Mouse (Mus musculus): ENCODE results near the gene Fam107b. TPM values are rescaled to one million over a fixed set of nuclear protein-coding genes. Genes with fewer than 3 reads are reported as not detected.
A peak's percentile ranks its signal among the peaks of the same experiment; 100 is the strongest.

The Fam107b gene
- polyA plus RNA-seq, 1 experiment from 2014 or later = 36.0 TPM

DNA sequence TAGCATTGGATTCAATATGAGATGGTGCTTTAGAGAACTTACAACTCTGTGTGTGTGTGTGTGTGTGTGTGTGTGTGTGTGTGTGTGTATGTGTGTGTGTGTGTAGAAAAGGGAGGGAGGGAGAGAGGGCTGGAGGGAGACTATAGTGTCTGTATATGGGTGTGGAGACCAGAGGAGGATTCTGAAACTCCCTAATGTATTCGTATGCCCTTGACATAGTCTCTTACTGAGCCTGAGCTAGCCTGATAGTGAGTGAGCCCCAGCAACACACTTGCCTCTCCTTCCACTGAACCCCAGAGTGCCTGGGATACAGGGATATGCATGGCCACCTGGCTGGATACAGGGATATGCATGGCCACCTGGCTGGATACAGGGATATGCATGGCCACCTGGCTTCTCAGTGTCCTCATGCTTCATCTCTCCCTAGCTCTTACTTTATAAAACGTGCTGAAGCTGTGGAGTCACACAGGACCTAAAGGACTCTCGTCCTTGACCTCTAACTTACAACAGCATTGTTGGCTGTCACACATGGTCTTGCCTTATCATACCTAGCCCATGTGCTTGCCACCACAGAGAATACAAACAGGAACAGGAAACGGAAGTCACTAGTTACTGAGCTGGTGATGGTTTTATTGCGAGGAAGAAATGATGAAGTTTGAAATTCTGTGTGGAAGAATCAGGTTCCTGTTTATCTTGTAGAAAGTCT, 157.1 kb downstream of the Fam107b start:
- peak; percentile 48 for ATAC-seq (replicated peaks; ENCODE audit: low FRiP score)
- DNase-seq (ENCODE audit: low spot score) = no peak
- H3K4me1 ChIP-seq (replicated peaks; ENCODE audit: control insufficient read depth, insufficient read depth, low read length) = peaks cover 30% of the 10 kb centered on the region
- 0 out of 2 replicates have a peak overlapping the region, but pooled peaks have one; percentile 22 for H3K27ac ChIP-seq (ENCODE audit: low read depth, low read length)
- H3K4me2 ChIP-seq = no peak overlapping the region
- no peaks in the 10 kb centered on the region for H3K9me3 ChIP-seq (ENCODE audit: control insufficient read depth, low read length)
- no peaks in the 10 kb centered on the region for H3K27me3 ChIP-seq (replicated peaks; ENCODE audit: control insufficient read depth, insufficient read depth, low read length)
- 43% methylated on average over 5 of the region's 5 CpGs for WGBS
- no peak overlapping the region for H3K4me3 ChIP-seq (ENCODE audit: low read depth, low read length)
- H3K9ac ChIP-seq (ENCODE audit: low read depth, low read length) = no peak overlapping the region
- H3K36me3 ChIP-seq (ENCODE audit: control insufficient read depth, insufficient read depth, low read length) = no peaks in the 10 kb centered on the region

DNA sequence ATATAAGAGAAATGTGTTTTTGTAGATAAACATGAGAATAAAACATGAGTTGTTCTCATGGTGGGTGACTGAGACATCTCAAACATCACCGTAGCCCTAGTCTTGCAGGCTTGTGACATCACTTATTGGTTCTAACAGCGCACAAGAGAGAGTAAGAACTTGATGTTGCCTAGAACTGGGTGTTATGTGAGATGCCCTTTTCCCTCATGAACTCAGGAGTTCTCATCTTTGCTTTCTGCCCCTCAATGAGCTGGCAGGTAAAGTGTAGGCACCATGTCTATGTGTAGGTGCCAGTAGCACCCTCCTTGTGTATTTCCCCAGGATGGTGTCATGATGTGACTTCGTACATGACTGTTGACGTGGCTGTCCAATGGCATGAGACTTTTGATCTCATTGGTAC, 157.8 kb downstream of the Fam107b start:
- ATAC-seq (replicated peaks; ENCODE audit: low FRiP score) = no peak
- Histone ChIP-seq H3K27ac (ENCODE audit: low read depth, low read length) (no peak overlapping the region), H3K4me3 (ENCODE audit: low read depth, low read length) (no peak overlapping the region), H3K9ac (ENCODE audit: low read depth, low read length) (no peak overlapping the region), H3K27me3 (replicated peaks; ENCODE audit: control insufficient read depth, insufficient read depth, low read length) (no peaks in the 10 kb centered on the region), H3K9me3 (ENCODE audit: control insufficient read depth, low read length) (no peaks in the 10 kb centered on the region), H3K4me2 (no peak overlapping the region), H3K4me1 (replicated peaks; ENCODE audit: control insufficient read depth, insufficient read depth, low read length) (peaks cover 30% of the 10 kb centered on the region), H3K36me3 (ENCODE audit: control insufficient read depth, insufficient read depth, low read length) (no peaks in the 10 kb centered on the region)
- WGBS = 82% methylated on average over 4 of the region's 4 CpGs
- no peak for DNase-seq (ENCODE audit: low spot score)

DNA sequence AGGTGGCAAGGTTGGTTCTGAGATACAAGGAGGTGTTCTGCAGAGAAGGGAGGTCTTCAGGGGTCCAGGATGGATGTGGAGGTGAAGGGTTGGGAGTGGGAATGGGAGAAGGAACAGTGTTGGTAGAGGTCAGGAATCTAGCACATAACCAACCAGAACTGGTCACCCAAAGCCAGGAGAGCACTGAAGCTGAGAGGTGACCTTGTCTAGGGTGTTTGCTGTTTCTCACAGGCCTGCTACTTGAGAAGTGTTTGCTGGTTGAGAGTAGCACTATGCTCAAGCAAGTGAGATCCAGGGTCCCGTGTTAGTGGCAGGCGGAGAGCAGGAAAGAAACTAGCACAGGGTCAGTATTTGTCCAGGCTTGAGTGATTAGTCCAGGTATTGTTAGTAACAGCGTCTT, 159.3 kb downstream of the Fam107b start:
- no peak overlapping the region for H3K27ac ChIP-seq (ENCODE audit: low read depth, low read length)
- no peak for DNase-seq (ENCODE audit: low spot score)
- WGBS = 80% methylated on average over 3 of the region's 3 CpGs

DNA sequence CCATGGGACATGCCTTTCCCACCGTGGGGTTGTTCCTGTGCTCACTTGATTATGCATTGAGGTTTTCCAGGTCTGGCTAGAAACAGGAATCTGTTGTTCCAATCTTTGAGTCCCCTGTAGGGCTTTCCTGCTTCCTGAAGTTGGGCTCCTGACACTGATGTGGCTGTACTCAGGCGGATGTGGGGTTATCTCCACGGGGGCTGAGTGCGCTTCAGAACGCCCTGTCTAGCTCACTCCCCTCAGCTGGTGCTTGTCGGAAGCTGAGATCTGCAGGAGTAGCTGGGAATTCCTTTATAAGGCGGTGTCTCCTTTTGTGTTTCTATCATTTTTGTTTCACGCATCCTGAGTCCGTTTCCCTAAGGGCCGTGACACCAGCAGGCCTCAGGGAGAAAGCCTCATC, 160.5 kb downstream of the Fam107b start:
- H3K36me3 ChIP-seq (ENCODE audit: control insufficient read depth, insufficient read depth, low read length) = no peaks in the 10 kb centered on the region
- H3K9me3 ChIP-seq (ENCODE audit: control insufficient read depth, low read length) = no peaks in the 10 kb centered on the region
- H3K27ac ChIP-seq (ENCODE audit: low read depth, low read length) = no peak overlapping the region
- DNase-seq (ENCODE audit: low spot score) (no peak), ATAC-seq (replicated peaks; ENCODE audit: low FRiP score) (peak; percentile 57; the same call in 1 of the 2 replicates)
- no peaks in the 10 kb centered on the region for H3K27me3 ChIP-seq (replicated peaks; ENCODE audit: control insufficient read depth, insufficient read depth, low read length)
- H3K4me2 ChIP-seq = peak overlapping the region; percentile 19
- no peak overlapping the region for H3K9ac ChIP-seq (ENCODE audit: low read depth, low read length)
- 36% methylated on average over 10 of the region's 10 CpGs for WGBS
- H3K4me1 ChIP-seq (replicated peaks; ENCODE audit: control insufficient read depth, insufficient read depth, low read length) = peaks cover 30% of the 10 kb centered on the region
- H3K4me3 ChIP-seq (ENCODE audit: low read depth, low read length) = no peak overlapping the region

More for the DNA sequence above, 159.3 kb downstream of the Fam107b start:
- Histone ChIP-seq H3K9me3 (ENCODE audit: control insufficient read depth, low read length) (no peaks in the 10 kb centered on the region), H3K4me1 (replicated peaks; ENCODE audit: control insufficient read depth, insufficient read depth, low read length) (peaks cover 30% of the 10 kb centered on the region), H3K4me2 (no peak overlapping the region), H3K4me3 (ENCODE audit: low read depth, low read length) (no peak overlapping the region), H3K36me3 (ENCODE audit: control insufficient read depth, insufficient read depth, low read length) (no peaks in the 10 kb centered on the region), H3K9ac (ENCODE audit: low read depth, low read length) (no peak overlapping the region), H3K27me3 (replicated peaks; ENCODE audit: control insufficient read depth, insufficient read depth, low read length) (no peaks in the 10 kb centered on the region)
- no peak for ATAC-seq (replicated peaks; ENCODE audit: low FRiP score)

DNA sequence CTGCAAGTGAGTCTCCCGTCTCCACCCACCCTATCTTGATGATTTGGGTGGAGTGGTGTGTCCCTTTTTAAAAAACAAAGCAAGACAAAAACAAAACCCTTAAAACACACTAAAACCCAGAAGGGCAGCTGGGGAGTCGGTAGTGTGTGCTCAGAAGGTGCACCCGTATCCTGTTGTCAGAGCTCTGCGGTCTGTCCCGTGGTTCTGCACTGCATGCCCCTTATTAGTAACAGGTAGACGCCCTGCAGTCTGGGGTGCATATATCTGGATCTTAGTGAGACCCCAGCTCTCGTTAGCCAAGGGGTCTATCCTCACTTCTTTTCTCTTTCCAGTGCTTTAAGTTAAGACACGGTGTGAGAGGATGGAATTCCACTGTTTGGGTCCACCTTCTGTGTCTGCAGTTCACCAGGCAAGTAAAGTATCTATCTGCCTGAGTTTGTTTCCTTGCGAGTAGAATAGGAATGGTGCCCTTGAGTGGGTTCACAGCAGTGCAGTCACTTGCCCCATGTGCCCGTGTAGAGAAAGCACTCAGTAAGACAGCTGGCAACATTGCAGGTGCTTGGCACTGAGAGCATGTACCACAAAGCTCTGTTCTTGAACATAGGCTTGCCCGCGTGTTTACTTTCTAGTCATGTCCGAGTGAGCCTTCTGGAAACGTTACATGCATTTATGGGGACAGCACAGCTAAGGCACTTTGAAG, 161.2 kb downstream of the Fam107b start:
- Histone ChIP-seq H3K9ac (ENCODE audit: low read depth, low read length) (no peak overlapping the region), H3K9me3 (ENCODE audit: control insufficient read depth, low read length) (no peaks in the 10 kb centered on the region), H3K4me2 (peak overlapping the region; percentile 19), H3K27me3 (replicated peaks; ENCODE audit: control insufficient read depth, insufficient read depth, low read length) (no peaks in the 10 kb centered on the region), H3K27ac (ENCODE audit: low read depth, low read length) (no peak overlapping the region), H3K36me3 (ENCODE audit: control insufficient read depth, insufficient read depth, low read length) (no peaks in the 10 kb centered on the region), H3K4me3 (ENCODE audit: low read depth, low read length) (no peak overlapping the region), H3K4me1 (replicated peaks; ENCODE audit: control insufficient read depth, insufficient read depth, low read length) (peaks cover 28% of the 10 kb centered on the region)
- 74% methylated on average over 14 of the region's 14 CpGs for WGBS
- no peak for DNase-seq (ENCODE audit: low spot score)
- ATAC-seq (replicated peaks; ENCODE audit: low FRiP score) = no peak

DNA sequence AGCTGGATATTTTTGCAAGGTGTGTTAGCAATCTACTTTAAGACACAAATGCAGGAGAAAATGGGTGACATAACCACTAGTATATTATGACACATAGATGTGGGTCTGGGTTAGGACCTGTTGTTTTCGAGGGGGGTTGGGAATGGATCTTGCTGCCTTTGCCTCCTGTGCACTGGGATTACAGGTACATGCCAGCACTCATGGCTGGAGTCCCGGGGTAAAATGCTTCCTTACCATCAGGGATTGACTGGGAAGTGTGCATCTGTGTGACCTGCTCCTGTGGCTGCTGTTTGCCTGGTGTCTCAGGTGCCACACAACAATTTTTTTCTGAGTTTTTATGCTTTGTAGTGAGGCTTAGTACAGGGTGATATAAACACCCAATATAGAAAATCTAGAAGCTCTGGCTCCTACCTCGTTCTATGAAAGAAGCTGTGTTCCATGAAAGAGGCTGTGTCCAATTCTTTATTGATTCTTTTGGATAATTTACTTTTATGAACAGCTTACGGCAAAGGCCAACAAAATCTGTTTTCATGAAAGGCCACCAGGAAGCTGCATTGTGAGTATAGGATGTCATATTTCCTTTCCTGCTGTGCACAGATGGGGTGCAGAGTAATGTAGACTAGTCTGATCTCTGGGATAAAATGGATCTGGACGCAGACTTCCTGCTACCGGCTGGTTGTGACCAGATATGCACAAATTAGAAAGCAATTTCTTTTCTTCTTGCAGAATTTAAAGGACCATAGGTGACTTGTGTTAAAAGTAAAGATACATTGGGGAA, 167.8 kb downstream of the Fam107b start:
- Histone ChIP-seq H3K27ac (ENCODE audit: low read depth, low read length) (no peak overlapping the region), H3K4me1 (replicated peaks; ENCODE audit: control insufficient read depth, insufficient read depth, low read length) (no peaks in the 10 kb centered on the region), H3K4me2 (no peak overlapping the region), H3K9ac (ENCODE audit: low read depth, low read length) (no peak overlapping the region), H3K27me3 (replicated peaks; ENCODE audit: control insufficient read depth, insufficient read depth, low read length) (no peaks in the 10 kb centered on the region), H3K36me3 (ENCODE audit: control insufficient read depth, insufficient read depth, low read length) (no peaks in the 10 kb centered on the region), H3K9me3 (ENCODE audit: control insufficient read depth, low read length) (no peaks in the 10 kb centered on the region), H3K4me3 (ENCODE audit: low read depth, low read length) (no peak overlapping the region)
- no peak for ATAC-seq (replicated peaks; ENCODE audit: low FRiP score)
- no peak for DNase-seq (ENCODE audit: low spot score)
- WGBS = 75% methylated on average over 6 of the region's 6 CpGs

DNA sequence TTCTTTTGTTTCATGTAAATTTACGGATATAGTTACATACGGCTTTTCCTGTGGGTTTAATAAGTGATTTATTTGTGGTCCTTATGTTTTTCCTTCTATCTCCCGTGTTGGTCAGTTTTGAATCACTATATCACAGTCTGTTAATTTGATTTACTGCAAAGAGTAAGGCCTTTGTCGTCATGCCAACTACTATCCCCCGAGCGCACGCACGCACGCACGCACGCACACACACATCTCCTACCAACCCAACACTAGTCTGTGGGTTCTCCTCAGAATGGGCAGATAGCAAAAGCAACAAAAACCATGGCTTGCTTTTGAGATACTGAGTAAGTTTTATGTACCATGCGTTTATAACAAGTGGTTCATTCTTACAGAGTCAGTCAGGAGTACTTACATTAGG, 168.4 kb downstream of the Fam107b start:
- WGBS = 87% methylated on average over 12 of the region's 12 CpGs
- DNase-seq (ENCODE audit: low spot score) (no peak), ATAC-seq (replicated peaks; ENCODE audit: low FRiP score) (no peak)
- Histone ChIP-seq H3K4me2 (no peak overlapping the region), H3K9me3 (ENCODE audit: control insufficient read depth, low read length) (no peaks in the 10 kb centered on the region), H3K9ac (ENCODE audit: low read depth, low read length) (no peak overlapping the region), H3K4me1 (replicated peaks; ENCODE audit: control insufficient read depth, insufficient read depth, low read length) (no peaks in the 10 kb centered on the region), H3K4me3 (ENCODE audit: low read depth, low read length) (no peak overlapping the region), H3K27me3 (replicated peaks; ENCODE audit: control insufficient read depth, insufficient read depth, low read length) (no peaks in the 10 kb centered on the region), H3K27ac (ENCODE audit: low read depth, low read length) (no peak overlapping the region), H3K36me3 (ENCODE audit: control insufficient read depth, insufficient read depth, low read length) (no peaks in the 10 kb centered on the region)

DNA sequence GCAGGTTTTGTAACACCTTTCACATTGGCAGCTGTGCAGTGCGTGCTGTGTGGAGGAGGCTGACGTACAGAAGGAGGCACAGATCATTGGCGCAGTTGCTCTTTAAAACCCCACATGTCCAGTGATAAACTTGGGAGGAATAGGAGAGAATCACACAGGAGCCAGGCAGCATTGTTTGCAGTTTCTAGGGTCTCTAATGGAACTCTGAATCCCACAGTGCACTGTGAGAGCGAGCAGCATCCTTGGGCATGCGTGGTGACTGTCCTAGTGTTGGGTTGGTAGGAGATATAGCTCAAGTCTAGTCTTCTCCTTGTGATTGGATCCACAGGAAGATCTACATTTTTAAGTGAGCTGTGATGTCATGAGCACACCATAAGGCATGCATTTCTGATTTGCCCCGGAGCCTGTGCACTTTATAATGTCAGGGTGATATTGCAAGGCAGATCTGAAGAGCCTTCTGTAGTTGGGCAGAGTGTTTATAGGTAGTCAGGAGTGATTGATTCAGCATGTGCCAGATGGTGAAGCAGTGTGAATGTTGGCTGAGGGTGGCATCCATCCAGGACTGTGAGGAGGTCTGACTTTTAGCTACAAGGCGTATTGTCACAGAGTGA, 169.2 kb downstream of the Fam107b start:
- H3K4me1 ChIP-seq (replicated peaks; ENCODE audit: control insufficient read depth, insufficient read depth, low read length) = no peaks in the 10 kb centered on the region
- no peaks in the 10 kb centered on the region for H3K9me3 ChIP-seq (ENCODE audit: control insufficient read depth, low read length)
- no peaks in the 10 kb centered on the region for H3K36me3 ChIP-seq (ENCODE audit: control insufficient read depth, insufficient read depth, low read length)
- 83% methylated on average over 7 of the region's 7 CpGs for WGBS
- H3K4me2 ChIP-seq = no peak overlapping the region
- ATAC-seq (replicated peaks; ENCODE audit: low FRiP score) (no peak), DNase-seq (ENCODE audit: low spot score) (no peak)
- H3K9ac ChIP-seq (ENCODE audit: low read depth, low read length) = no peak overlapping the region
- no peak overlapping the region for H3K27ac ChIP-seq (ENCODE audit: low read depth, low read length)
- no peak overlapping the region for H3K4me3 ChIP-seq (ENCODE audit: low read depth, low read length)
- no peaks in the 10 kb centered on the region for H3K27me3 ChIP-seq (replicated peaks; ENCODE audit: control insufficient read depth, insufficient read depth, low read length)
